Mouse (Mus musculus) liver, postnatal 0 days (tissue): Measurements from ENCODE around the gene E330009J07Rik. TPM values are rescaled to one million over a fixed set of nuclear protein-coding genes. Genes with fewer than 3 reads are reported as not detected.

Experiments used
- ATAC-seq: fragments of 200-750 bp; cut with Nextera tagmentation; 2 replicates; pipeline ENCODE4 v1.8.0; 2017; ENCODE audit warnings: mild to moderate bottlenecking, moderate library complexity
- DNase-seq: peaks from one replicate; pipeline ENCODE4 v3.0.0-alpha.2; 2016
- H3K27ac ChIP-seq: fragments of 300-500 bp; sonication (generic); 2 replicates; pipeline ENCODE4 v1.5.1; 2014; ENCODE audit warnings: antibody characterized with exemption, moderate library complexity, mild to moderate bottlenecking, low read depth
- H3K27me3 ChIP-seq: fragments of 300-500 bp; sonication (generic); 2 replicates; pipeline ENCODE4 v1.6.1; 2014; ENCODE audit warnings: low read length, control low read depth, mixed read lengths; ENCODE audit not compliant: insufficient read depth
- H3K36me3 ChIP-seq: fragments of 300-500 bp; sonication (generic); replicated peaks from 2 replicates; pipeline ENCODE4 v1.6.1; 2014; ENCODE audit warnings: mild to moderate bottlenecking, control low read depth, low read length, moderate library complexity, mixed read lengths; ENCODE audit not compliant: insufficient read depth
- H3K4me1 ChIP-seq: fragments of 300-500 bp; sonication (generic); 2 replicates; pipeline ENCODE4 v1.6.1; 2014; ENCODE audit warnings: antibody characterized with exemption, mild to moderate bottlenecking, control low read depth; ENCODE audit not compliant: insufficient read depth
- H3K4me2 ChIP-seq: fragments of 300-500 bp; sonication (generic); 2 replicates; pipeline ENCODE4 v1.6.1; 2014; ENCODE audit warnings: low read depth, mild to moderate bottlenecking, low read length, moderate library complexity, mixed read lengths
- H3K4me3 ChIP-seq: fragments of 300-500 bp; sonication (generic); 2 replicates; pipeline ENCODE4 v1.5.1; 2014; ENCODE audit warnings: low read depth, low read length
- H3K9ac ChIP-seq: fragments of 300-500 bp; sonication (generic); replicated peaks from 2 replicates; pipeline ENCODE4 v1.6.1; 2014; ENCODE audit warnings: mild to moderate bottlenecking, moderate library complexity
- H3K9me3 ChIP-seq: fragments of 300-500 bp; sonication (generic); 2 replicates; pipeline ENCODE4 v1.6.1; 2016; ENCODE audit warnings: mild to moderate bottlenecking, control low read depth, low read length, mixed read lengths
- CTCF ChIP-seq: sonication (generic); IDR thresholded peaks from 2 replicates; pipeline ENCODE4 v1.5.1; 2016; ENCODE audit warnings: antibody characterized with exemption, low read depth
- EP300 ChIP-seq: IDR thresholded peaks from 2 replicates; pipeline ENCODE4 v1.6.1; 2016; ENCODE audit warnings: antibody characterized with exemption, low read depth, mild to moderate bottlenecking
- WGBS: fragments of 180-500 bp; shearing (Covaris S2); extraction: QIAGEN DNeasy Blood & Tissue Kit; methylation state at CpG from one replicate; pipeline ENCODE4 v1.1.7; 2014; ENCODE audit not compliant: insufficient replicate concordance; 5-methylcytosine and 5-hydroxymethylcytosine counted together
- polyA plus RNA-seq: library from polyadenylated mRNA; unstranded; fragments of >200 nt; fragmentation: Nextera tagmentation; extraction: Ambion mirVana; gene quantifications from 2 replicates; pipeline ENCODE4 v1.2.1, GENCODE M21; 2015

Gene E330009J07Rik
- polyA plus RNA-seq, 1 experiment from 2014 or later = 5.0 TPM

DNA sequence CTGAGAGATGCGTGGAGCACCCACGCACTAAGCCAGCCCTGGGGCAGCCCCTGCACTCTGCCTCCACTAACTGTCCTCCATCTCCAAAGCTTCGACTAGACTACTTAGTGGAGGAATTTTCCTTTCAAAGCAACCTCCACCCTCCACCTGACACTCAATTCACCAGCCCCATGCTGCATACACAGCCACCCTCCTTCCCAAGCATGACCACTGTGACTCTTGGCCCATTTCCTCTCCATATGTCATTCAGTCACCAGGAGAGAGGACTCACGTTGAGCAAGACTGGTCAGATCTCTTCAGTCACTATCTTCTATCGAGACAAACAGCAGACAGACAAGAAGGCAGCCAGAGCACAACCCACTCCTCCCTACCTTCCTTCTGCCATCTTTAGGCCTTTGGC, 22.9 kb downstream of the E330009J07Rik start:
- H3K27me3 ChIP-seq = no peaks in the 10 kb centered on the region
- no peaks in the 10 kb centered on the region for H3K4me1 ChIP-seq
- DNase-seq (no peak), ATAC-seq (no peak)
- H3K4me3 ChIP-seq = no peak overlapping the region
- no peak overlapping the region for H3K4me2 ChIP-seq
- 68% methylated on average over 5 of the region's 5 CpGs for WGBS
- no peak overlapping the region for H3K27ac ChIP-seq
- no peaks in the 10 kb centered on the region for H3K9me3 ChIP-seq
- TF ChIP-seq EP300 (no peak), CTCF (no peak)
- H3K9ac ChIP-seq = no peak overlapping the region
- peaks cover under 1% of the 10 kb centered on the region for H3K36me3 ChIP-seq

DNA sequence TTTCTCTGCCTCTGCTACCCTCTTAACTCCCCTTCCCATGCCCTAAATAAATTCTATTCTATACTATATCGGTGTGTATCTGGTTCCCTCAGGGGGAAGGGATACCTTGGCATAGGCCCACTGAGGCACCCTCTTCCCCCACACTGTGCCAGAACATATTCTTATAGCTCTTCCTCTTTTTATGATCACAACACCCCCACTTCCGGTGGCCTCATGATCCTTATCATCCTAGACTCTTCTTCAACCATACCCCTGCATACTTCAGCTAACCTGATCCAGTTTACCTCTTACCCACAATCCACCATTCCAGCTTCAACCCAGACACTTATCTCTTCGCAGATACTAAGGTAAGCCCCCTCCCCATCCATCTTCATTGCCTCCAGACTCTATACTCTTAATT, 24.9 kb downstream of the E330009J07Rik start:
- 77% methylated on average over 3 of the region's 3 CpGs for WGBS
- Histone ChIP-seq H3K36me3 (peaks cover 14% of the 10 kb centered on the region), H3K4me2 (no peak overlapping the region), H3K4me1 (no peaks in the 10 kb centered on the region), H3K27ac (no peak overlapping the region), H3K9me3 (no peaks in the 10 kb centered on the region), H3K9ac (no peak overlapping the region), H3K4me3 (no peak overlapping the region), H3K27me3 (no peaks in the 10 kb centered on the region)
- no peak for ATAC-seq
- no peak for DNase-seq
- TF ChIP-seq EP300 (no peak), CTCF (no peak)

DNA sequence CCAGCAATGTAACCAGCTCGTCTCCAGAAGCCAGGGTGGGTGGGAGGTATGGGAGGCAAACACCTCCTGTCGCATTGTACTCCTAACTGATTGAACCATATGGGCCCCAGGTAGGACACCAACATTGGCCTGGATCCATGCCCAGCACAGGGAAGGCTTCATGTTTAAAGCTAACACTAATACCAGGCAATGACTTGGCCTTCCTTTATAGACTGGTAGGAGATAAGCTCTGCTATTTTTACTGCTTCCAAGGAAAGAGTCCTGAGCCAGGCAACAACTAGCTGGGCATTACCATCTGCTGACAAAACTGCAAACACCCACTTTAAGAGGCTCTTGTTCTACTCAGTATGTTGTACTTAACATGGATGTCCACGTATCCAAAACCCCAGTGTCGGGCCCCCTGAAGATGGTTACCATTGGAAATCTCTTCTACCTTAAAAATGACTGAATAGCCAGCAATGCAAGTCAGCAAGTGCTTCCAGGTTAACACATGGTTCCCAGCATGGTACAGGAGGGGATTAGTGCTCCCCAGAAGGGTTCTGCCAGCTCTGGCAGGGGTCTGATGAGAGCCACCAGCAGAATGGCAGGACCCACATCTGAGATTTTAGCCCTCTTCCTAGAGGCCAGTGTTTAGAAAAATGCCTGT, 32.2 kb downstream of the E330009J07Rik start:
- WGBS = 76% methylated on average over 4 of the region's 4 CpGs
- no peak overlapping the region for H3K9ac ChIP-seq
- ATAC-seq (no peak), DNase-seq (no peak)
- peaks cover 34% of the 10 kb centered on the region for H3K36me3 ChIP-seq
- H3K27me3 ChIP-seq = no peaks in the 10 kb centered on the region
- no peak overlapping the region for H3K27ac ChIP-seq
- no peaks in the 10 kb centered on the region for H3K4me1 ChIP-seq
- no peak overlapping the region for H3K4me3 ChIP-seq
- no peaks in the 10 kb centered on the region for H3K9me3 ChIP-seq
- H3K4me2 ChIP-seq = no peak overlapping the region
- TF ChIP-seq CTCF = no peak
- no peak for TF ChIP-seq EP300

DNA sequence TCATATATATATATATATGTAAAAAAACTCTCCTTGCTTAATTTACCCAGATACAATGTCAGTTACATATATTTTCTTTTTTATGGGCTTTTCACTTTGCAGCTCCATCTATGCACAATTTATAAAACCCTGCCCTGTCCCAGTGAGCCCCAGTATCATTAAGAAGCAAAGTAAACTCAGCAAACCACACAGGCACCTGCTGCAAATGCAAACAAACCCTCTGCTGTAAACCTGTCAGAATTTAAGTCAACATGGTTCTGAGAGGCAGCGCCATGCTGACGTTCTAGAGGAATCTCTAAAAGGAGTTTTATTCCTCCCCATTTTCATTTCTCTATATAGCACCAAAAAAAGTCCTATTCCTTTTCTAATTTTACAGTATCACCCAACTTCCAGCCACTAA, 33.9 kb downstream of the E330009J07Rik start:
- ATAC-seq = no peak
- Histone ChIP-seq H3K27me3 (no peaks in the 10 kb centered on the region), H3K4me1 (no peaks in the 10 kb centered on the region), H3K27ac (no peak overlapping the region), H3K9ac (no peak overlapping the region), H3K4me2 (no peak overlapping the region), H3K9me3 (no peaks in the 10 kb centered on the region), H3K4me3 (no peak overlapping the region), H3K36me3 (peaks cover 36% of the 10 kb centered on the region)
- WGBS = 78% methylated on average over 2 of the region's 2 CpGs
- no peak for TF ChIP-seq EP300
- no peak for TF ChIP-seq CTCF
- DNase-seq = no peak

DNA sequence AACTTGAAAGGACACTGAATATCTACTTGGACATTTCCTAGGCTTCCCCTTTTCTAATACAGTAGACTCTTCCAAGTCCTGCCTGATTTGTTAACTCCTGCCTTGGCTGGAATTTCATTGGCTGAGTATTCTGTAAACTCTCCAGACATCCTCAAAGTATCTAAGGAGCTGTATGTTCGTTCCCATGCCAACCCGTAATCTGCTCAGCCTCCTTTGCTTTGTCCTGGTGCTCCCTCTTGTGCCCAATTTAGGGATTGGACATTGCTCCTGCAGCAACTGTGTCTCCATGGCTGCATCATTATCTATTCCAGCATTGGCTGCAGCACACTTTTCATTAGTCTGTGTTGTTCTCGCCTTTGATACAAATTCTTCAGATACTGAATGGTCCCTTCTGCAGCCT, 42.7 kb downstream of the E330009J07Rik start:
- H3K9me3 ChIP-seq = no peaks in the 10 kb centered on the region
- no peak overlapping the region for H3K4me2 ChIP-seq
- no peaks in the 10 kb centered on the region for H3K4me1 ChIP-seq
- ATAC-seq (peak; percentile 47), DNase-seq (peak; percentile 37)
- no peak overlapping the region for H3K9ac ChIP-seq
- H3K36me3 ChIP-seq = peaks cover 9% of the 10 kb centered on the region; the same call in 1 of the 2 replicates
- H3K27ac ChIP-seq = no peak overlapping the region
- H3K4me3 ChIP-seq = no peak overlapping the region
- TF ChIP-seq EP300 = no peak
- peak; percentile 77 for TF ChIP-seq CTCF
- 41% methylated on average over 3 of the region's 3 CpGs for WGBS
- no peaks in the 10 kb centered on the region for H3K27me3 ChIP-seq

DNA sequence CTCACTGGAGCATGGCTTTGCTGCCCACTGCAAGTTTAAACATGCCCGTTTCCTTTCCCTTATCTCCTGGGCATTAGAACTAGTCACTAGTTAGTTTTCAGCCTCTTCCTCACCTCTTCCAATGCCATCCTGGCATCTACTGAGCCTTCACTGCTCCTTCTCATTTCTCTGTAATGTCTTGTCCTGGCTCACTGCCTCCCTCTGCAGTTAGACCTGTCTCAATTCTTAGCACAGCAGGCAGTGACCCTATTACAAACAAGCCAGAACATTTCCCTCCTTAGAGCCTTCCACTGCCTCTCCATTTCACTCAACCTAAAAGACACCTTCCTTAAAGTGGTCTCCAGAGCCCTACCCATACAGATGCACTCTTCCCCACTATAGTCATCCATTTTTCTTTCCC, 45.0 kb downstream of the E330009J07Rik start:
- DNase-seq = no peak
- no peak overlapping the region for H3K9ac ChIP-seq
- no peak overlapping the region for H3K4me3 ChIP-seq

More for the DNA sequence above, 45.0 kb downstream of the E330009J07Rik start:
- H3K36me3 ChIP-seq = peaks cover 4% of the 10 kb centered on the region
- 66% methylated on average over 1 of the region's 1 CpGs for WGBS
- H3K4me1 ChIP-seq = no peaks in the 10 kb centered on the region
- H3K9me3 ChIP-seq = no peaks in the 10 kb centered on the region
- no peak overlapping the region for H3K4me2 ChIP-seq
- no peak for TF ChIP-seq EP300
- TF ChIP-seq CTCF = no peak
- no peak overlapping the region for H3K27ac ChIP-seq
- H3K27me3 ChIP-seq = no peaks in the 10 kb centered on the region
- ATAC-seq = no peak
